Mouse (Mus musculus) lung, adult 2 months (tissue): Measurements from ENCODE around the gene Adap1.

ENCODE experiments used
- CTCF ChIP-seq: fragments of 200-500 bp; IDR thresholded peaks from 2 replicates; pipeline ENCODE4 v1.5.1; 2011; ENCODE audit warnings: mild to moderate bottlenecking, low read length, control low read depth; ENCODE audit not compliant: insufficient read depth
- POLR2A ChIP-seq: fragments of 200-500 bp; IDR thresholded peaks from 2 replicates; pipeline ENCODE4 v1.6.1; 2011; ENCODE audit warnings: low read depth, mild to moderate bottlenecking, control low read depth, low read length, borderline replicate concordance; ENCODE audit errors: extremely low read depth

DNA sequence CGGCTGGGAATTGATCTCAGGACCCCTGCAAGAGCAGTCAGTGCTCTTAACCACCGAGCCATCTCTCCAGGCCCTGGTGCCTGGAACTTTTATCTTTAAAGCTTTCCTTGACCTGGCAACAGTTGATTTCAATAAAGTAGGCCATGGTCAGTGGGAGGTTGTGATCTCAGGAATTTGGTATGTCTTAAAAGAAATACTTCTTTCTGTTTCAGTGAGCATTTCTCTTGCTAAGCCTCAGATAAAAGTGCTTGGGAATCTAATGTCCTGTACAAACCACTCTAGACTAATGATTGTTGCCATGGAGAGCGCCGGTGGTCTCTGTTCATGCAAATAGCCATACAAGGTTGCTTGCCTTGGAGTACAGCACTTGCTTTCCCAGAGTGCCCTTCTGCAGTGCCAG is 67.6 kb downstream of the Adap1 start:
- TF ChIP-seq POLR2A, result no peak
- TF ChIP-seq CTCF, result no peak
